Mouse (Mus musculus) cerebellum, postnatal 36 days (tissue): ENCODE results near the gene Tsku.

Experiments
- DNase-seq, 2 experiments: peaks; one replicate each; pipeline ENCODE4 v3.0.0; 2021 to 2022; ENCODE audit warnings: mixed read lengths in 2 of 2

Gene Tsku

DNA sequence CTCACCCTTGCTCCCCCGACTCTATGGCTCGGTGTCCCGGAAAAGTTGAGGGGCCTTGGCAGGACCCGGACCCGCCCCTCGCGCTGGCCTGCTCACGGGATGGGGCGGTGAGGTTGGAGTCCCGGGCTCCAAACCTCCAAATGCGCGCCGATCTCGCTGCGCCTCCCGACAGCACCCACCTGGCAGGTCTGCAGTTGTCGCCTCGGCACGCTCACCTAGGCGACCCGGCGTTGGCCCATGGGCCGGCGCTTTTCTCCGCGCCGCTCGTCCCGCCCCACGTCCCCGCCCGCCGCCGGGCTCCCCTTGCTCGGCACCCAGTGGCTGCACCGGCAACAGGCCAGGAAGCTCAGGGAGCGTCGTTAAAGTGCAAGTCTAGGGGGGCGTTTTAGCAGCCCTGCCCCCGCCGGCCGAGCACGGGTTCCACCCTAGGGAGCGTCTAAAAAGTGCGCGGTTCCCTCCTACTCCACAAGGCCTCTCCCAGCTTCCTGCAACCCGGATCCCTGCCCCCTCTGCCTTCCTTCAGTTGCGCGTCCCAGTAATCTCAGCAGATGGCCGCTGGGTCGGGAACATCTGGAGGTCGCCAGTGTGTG, at the start of gene Tsku:
TSS of gene Tsku (minus strand) at position 266 of the 590 bp plus-strand sequence.
- DNase-seq = peak; percentile 54 to 68

DNA sequence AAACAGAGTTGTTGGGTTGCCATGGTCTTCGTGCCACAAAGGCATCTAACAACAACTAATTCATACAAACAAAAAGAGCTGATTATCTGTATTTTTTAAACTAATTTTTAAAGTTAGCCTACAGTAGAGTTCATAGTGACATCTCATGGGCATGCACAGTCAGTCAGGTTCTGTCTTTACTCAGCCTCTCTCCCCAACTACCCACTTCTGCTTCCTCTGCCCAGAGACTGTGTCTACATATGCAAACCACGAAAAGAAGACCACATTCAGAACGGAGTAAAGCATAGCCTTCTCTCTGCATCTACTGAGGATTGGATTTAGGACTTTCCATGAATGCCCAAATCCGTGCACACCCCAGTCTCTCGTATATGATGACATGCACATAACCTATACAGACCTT, 46.5 kb upstream of the Tsku start:
- DNase-seq = no peak

DNA sequence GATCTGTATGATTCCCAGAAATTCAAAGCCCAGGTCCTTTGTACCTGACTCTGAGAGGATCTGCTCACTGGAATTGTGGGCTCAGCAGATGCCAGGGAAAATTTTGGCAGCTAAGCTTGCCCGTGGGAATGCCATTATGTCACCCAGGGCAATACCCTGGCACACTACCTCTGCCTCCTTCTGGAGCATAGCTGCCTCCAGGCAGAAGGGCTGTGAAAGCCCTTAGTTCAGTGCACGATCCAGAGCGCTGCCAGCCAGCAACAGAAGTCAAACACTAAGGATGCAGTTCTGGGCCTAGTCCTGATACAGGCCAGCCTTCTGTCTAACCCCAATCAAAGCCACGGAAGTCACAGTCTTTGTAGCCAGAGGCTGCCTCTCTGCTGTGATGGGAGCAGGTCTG, 42.9 kb upstream of the Tsku start:
- peak; percentile 70 to 72 for DNase-seq

DNA sequence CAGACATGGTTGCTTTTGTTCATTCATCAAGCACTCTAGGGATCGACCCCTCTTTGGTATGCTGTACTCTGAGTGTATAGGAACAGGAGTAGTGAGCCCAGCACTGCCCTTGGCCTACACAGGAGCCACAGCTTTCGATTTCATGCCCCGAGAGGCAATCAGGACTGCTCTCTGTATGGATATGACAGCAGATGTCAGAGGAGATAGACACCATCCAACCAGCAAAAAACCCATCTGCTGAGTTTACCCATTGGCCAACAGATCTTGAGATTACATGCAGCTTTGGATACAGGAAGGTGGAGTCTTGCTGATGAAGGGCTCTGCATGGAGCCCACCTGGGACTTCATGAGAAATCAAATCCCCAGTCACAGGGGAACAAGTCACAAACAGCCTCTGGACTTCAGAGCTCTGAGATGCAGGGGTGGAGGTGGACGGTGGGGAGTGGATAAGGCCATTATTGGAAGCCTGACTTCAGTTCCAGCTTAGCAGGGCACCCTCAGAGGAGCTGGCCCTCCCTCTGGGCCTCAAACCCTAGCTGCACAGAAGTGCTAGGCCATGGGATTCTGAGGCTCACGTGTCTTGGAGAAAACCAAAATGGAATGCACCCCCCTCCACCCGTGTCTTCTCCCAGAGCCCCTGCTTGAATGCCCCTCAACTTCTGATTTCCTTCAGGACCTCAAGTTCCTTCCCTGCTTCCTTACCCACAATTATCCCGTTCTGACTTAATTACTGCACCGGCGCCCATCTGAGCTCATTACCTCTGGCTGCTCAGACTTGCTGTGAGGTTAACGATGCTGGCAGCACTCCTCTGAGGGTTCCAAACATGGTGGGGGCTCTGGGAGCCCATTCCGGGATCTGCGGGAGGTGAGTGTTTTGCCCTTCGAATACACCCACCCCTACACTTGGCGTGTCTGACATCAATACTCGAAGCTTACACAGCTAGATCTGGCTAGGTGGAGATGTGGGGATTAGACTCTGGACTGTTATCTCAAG, 41.8 kb upstream of the Tsku start:
- peak; percentile 42 to 46 for DNase-seq

DNA sequence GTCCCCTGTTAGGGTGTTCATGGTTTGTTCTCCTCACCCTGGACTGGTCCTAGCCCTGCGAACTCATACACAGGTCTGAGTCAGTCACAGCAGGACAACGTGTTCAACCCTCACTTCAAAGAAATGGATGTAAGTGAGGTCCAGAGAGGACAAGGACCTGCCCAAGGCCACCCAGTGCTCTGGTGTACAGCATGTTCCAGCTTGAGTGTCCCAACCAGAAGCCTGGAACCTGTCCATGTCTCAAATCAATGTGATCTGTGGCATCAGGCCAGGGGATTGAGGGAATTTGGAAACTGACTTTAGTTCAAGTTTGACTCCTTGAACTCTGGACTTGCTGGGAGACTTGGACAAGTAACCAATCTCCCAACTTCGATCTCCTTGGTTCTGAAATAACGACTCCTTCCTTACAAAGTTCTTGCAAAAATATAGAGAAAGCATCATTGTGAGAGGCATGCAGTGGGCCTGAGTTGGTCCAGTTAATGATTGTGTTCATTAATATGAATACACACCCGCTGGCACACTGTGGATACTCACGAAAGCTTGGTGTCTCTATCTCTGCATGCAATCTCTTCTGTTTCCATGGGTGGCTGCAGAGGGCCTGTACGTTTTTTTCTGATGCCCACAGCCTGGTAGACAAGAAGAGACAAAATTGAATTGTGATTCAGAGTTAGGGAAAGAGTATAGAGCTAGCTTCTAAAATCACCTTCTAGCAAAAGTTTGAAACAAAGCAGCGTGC, 31.5 kb upstream of the Tsku start:
- DNase-seq = no peak

DNA sequence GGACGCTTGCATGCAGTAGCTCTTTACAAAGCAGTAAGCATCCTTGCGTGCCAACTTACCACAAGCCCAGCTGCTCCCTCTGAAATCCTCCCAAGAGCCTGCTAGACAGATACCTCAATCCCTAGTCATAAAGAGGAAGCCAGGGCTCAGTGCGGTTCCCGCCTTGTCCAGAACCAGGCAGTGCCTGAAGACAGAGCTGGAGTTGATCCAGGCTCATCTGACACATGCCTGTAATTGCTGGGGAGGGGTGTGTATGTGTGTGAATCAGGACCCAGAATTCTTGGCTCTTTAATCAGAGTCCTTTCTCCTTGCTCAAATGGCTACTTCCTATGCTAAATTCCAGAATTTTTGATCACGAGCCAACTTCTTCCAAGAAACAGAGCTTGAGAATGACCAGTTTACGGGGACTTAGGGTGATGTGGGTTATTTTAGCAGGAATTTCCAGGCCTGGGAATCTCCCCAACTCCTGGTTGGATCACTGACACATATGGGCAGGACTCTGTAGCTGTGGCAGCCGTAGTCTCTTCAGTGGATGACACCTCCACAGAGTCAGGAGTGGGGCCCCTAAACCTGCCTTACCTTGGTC, 30.3 kb upstream of the Tsku start:
- no peak for DNase-seq

DNA sequence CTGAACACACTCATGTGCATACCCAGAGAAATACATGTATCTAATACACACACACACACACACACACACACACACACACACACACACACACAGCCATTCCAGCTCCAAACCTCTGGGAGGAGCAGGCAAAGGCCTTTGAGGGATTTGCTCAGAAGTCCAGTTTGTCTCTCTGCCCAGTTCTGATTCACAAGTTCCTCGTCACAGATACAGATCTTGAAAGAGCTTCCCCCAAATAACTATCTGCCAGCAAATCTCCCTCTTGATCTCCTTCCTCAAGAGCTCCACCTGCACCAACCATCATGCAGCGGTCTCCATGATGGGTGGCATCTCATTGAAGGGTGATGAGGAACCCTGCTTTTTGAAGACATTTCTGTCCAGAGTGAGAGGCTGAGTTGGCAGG, 29.4 kb upstream of the Tsku start:
- DNase-seq = no peak

DNA sequence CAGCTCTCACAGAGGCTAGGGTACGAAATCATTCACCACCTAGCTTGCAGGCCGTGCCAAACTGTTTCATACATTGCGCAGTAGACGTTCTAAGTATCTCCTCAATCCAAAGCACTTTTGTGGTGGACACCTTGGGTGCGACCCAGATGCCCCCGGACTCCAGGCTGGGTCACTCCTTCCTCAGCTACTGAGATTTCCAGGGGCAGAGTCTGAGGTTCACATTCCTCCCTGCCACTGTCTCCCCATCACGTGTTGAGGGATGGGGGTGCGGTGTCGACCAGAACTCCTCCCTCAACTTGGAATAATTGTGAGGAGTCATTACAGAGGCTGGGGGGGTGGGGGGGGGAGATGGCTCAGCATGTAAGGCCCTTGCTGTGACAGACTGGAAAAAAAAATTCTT, 28.5 kb upstream of the Tsku start:
- no peak for DNase-seq

DNA sequence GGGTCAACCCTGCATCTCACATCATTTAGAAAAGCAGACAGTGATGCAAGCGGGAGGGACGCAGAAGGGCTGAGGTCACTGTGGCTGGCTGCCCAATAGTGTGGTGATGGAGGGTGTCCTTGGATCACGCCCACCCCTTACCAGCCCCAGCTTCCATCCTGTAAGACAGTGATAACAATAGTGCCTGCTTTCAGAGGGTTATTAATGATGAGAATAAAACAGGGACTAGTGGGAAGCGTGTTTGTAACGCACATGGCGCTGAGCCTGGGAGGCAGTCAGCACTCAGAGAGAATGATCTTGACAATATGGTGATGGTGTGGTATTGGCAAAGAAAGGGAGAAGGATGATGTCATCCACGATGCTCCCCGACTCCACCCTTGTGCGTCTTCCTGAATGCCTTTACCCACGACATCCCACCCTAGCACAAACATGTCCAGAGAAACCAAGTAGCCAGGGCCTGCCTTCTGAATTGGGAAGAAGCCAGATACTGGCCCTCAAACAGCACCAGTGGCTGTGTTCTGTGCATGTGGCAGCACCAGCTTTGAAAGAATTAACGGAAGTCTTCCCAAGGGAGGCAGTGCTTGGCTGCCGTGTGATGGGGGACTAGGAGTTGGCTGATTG, 27.9 kb upstream of the Tsku start:
- no peak for DNase-seq

DNA sequence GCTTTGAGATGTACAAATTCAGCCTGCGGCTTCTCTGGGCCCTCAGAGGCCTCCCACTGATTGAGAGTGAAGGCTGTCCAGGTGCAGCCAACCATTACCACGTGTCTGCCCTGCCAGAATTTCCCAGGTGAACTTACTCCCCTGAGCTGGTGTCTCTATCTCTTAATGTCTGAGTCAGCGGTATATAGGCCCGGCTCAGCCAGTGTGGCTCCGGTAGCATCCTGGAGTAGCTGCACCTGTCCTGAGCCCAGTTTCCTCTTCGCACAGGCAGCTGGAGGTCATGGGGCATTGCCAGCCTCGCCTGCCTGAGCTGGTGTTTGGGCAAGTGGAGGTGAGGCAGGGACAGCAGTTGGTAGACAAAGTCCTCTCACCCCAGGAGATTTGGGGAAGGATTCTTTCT, 26.1 kb upstream of the Tsku start:
- DNase-seq = no peak

DNA sequence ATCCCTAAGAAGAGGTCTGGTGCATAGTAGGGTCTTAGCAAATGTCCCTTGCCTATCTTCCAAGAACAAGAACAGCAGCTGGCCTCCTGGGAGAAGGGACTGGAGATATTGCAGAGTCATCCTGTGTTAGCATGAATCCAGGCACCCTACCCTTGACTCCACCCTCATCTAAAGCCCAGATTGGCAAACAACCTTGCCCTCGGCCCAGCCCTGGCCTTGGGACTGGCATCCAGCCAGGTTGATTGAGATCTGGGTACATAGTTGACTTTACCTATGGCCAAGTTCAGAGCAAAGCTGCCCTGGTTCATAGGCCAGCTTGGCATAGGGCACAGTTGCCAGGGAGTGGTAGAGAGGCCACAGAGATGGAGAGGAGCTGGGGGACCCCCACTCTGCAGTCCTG, 24.0 kb upstream of the Tsku start:
- DNase-seq = no peak

DNA sequence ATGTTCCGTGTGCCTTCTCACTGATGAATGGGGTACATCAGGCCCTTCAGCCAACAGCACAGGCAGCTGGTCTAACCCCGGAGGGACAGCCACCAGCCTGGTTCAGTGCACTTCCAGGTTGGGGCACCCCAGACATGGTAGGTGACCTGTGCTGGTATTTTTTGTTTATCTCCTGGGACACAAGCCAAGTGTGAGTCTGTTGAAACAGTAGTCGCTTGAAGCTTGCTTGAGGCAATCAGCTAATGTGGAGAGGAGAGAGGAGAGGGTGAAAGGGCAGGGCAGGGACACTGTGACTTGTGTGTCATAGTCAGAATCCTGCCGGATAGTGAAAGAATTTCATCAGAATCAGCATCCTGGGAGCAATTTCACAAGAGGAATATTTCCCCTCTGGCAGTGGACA, 22.2 kb upstream of the Tsku start:
- DNase-seq = no peak

DNA sequence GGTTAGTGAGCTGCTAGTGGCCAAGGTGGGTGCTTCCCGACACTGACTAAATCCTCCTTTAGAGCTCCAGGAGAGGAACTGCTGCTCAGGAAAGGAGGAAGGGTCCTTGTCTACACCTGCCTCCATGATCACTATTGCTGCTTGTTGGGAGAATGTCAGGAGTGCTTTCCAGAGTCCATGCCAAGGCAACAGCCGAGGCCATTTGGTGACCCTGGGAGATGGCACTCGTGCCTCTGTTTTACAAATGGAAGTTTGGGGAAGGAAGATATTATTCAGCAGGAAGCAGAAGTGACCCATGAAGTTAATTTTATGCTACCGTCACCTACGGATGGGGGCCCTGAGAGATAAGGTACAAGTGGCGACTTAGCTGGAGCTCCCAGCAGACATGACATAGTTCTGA, 21.7 kb upstream of the Tsku start:
- no peak for DNase-seq

DNA sequence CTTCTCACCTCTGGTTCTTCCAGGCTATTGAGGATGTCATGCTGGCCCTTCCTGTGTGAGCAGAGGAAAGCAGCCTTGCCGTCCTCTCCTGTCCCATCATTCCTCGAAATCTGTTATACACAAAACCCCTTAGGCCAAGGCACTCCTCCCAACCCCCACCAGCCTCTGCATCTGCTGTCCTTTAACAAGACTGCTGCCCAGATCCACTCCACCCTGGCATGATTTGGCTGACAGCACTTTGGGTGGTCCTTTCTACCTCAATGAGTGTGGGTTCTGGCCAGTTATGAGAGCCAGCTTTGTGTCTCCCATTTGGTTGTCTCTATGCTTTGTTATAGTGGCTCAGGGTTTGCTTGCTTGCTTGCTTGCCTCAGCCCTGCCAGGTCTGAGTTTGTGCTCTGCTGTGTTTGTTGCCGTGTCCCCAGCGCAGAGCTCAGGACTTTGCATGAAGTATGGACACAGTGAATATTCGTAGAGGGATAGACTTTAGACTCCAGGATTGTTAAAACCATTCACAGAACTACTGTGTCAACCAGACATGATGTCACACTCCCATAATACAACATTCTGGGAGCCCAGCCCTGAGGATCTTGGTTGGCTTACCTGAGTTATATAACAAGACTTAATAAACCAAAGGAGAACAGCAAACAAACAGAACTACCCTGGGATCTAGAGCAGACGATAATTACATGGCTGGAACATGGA, 19.2 kb upstream of the Tsku start:
- no peak for DNase-seq

DNA sequence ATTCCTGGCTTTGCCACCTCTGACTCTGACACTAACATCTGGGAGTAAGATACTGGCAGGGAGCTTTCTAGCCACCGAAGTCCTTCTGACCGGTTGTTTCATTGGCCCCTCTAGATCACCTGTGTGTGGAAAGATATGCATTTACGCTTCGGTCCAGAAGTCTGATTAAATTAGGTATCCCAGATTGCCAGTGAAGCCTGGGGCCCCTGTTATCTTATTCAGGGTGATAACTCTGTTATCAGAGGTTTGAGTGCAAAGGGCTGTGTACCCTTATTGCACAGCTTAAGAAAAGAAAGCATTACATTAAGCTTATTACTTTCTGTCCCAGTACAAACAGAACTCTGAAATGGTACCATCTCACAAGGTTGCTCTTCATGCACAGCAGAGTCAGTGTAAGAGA, 18.1 kb upstream of the Tsku start:
- no peak for DNase-seq

DNA sequence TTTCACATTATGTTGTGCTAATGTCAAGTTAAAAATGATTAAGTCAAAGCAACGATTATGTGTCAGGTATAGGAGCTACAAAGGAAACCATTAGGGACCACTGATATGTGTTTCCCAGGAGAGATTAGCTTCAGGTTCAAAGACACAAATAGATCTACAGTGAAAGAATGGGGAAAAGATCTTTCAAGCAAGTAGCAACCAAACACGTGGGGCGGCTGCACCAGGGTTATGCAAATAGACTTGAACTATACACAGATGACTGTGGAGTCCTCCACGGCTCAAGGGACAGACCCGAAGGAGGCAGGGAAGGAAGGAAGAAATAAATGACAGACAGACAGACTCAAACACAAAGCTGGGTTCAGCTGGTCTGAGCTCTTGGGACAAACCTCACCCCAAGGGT, 16.1 kb upstream of the Tsku start:
- no peak for DNase-seq

DNA sequence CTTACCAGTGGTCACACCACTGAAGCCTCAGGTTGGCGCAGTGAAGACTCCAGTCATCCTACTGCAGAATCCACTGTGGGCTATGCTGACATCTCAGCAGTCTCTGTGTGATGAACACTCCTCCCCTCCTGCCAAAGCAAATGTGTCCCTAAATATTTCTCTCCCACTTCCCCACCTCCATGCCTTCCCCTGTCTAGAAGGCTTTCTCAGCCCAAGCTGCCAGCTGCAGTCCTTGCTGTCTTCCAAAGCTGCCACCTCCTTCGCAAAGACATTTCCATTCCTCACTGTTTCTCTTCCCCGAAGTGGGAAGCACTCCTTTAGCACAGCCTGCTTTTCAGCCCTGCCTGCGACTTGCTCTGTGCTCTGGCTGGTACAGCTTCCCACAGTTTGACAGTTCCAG, 10.0 kb upstream of the Tsku start:
- DNase-seq = no peak

DNA sequence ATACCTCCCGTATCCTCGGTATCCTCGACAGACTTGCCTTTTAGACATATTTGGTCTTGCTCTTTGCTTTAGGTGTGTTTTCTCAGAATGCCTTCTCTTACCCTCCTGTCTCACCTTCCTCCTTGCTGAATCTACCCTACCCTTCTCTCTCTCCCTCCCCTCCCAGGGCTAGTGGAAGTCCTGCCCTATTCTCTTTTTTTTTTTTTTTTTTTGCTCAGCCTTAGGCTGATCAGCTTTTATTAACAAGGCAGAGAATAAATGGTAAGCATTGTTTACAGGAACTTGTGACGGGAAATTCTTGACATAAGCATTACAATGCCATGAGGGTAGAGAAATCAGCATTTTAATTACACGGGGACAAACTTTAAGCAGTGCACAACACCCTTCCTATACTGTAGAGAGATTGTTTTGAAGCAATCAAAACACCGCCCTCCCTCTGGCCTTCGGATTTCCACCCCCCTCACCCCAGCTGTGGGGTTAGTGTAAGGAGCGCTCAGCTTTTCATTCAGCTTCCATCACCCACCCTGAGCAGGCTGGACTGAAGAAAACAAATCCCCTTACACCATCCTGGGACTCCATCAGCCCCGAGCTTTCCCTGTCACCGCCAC, 8.7 kb upstream of the Tsku start:
- no peak for DNase-seq

DNA sequence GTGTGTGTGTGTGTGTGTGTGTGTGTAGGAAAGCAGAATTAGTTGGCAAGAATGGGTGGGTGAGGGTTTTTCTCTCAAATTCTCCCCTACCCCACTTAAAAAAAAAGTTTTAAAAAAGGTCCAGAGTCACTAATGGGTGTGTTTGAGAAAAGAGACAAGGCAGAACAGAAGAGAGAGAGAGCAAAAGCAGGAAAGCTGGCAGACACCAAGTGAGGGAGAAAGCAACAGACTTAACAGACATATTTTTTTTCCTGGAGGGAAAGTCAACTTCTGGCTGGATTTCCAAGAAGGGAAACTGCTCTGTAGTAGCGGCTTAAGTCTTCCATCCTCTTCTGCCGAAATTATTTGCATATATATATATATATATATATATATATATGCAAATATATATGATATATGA, 534 bp upstream of the Tsku start:
- no peak for DNase-seq

DNA sequence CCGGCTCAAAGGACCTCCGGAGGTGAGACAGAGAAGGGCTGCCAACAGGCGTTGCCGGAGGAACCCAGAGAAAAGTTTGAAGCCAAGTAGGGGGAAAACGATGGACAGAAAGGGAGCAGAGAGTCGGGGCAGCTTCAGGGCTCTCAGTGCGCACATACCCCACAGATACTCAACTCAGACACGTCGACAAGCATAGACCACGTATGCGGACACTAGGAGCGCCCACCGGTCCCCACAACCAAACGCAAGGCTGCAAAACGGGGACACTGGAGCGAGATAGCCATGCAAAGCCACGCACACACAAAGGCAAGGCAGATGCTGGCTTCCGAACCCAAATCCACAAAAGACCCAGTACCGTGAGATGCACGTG, 522 bp downstream of the Tsku start:
- DNase-seq = no peak

DNA sequence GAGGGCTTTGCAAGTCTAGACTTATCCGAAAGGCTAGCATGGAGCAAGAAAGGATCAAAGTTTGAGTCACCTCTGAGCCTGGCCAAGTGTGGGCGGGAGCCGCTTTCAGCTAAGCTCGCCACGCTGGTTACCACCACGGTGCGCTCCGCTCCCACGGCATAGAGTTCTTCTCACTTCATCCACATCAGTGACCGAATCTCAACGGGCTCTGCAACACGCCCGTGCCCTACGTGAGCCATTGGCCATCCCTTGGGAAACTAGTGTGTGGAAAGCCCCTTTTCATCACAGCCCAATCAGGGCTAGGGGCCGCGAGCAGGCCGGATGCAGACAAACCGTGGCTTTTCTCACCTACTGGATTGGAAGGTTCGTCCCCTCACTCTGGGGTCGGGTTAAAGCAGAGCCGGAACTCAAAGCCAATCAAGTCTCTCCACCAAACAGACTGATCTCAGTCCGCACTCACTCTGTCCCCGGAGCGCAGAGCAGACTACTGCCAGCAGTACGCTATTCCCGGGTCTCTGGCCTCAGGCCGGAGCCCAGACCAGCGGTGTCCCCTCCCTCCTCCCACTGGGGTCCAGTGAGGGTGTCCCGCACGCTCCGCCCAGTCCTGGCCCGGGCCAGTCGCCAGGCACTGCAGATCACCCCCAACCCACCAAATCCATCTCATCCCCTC, 1.0 kb downstream of the Tsku start:
- peak; percentile 17 to 19 for DNase-seq
